In the genomic region with DNA sequence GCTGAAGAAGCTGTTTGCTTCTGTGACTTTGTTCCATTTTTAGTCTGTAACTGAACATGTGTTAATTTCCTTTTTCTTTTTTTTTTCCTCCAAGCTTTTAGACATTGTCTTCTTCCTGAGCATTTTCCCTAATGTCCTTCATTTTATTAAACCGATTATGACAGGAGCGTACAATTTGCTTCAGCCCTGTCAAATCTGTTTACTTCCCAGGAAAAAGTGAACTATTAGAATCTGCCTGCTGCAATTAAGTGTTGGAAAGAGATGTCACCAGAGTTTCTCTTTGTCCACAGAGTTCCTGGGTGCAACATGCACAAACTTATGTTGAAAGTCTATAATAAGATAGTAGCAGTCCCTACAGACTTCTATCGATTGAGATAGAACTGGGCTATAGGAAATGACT, we compare ENCODE assay signal across 15 mouse cellular contexts.
"Had no signal": no experiment of that assay in that cellular context is flagged by ENCODE, and none has a peak within 500 bp of the region (broad histone marks: within the 10 kb centered on the region; RNA-seq: fewer than 3 reads in every experiment).

No protein-coding gene starts in this region.

- H3K4me3 ChIP-seq: neural tube, embryonic 12.5 days; neural tube, embryonic 13.5 days; neural tube, embryonic 15.5 days; stomach, embryonic 15.5 days had no signal

- DNase-seq: right cerebral cortex, postnatal 14 days; right cerebral cortex, postnatal 25 days; right cerebral cortex, postnatal 4 days; spleen, adult 18-20 months; thymus, adult 18-20 months; thymus, adult 2 months; thymus, postnatal 14 days; thymus, postnatal 25 days; thymus, postnatal 36 days; thymus, postnatal 4 days had no signal

- H3K27ac ChIP-seq: neural tube, embryonic 12.5 days; neural tube, embryonic 13.5 days; neural tube, embryonic 15.5 days; stomach, embryonic 15.5 days; stomach, postnatal 0 days had no signal
